Mouse (Mus musculus) spleen, embryonic (tissue): ENCODE data around the gene Morc1.

Experiments
- CTCF ChIA-PET: fragments of 350-600 bp; sonication (Branson Sonifier 250); formaldehyde crosslinking; loops from one replicate; lab custom pipeline; 2022; lab: Charles Lee

Gene Morc1

GRCm38 (mm10) chr16:48474896-48475802 lies 44.1 kb downstream of the Morc1 start:
- CTCF ChIA-PET: no interaction called here

- CTCF ChIA-PET: no interaction called here
Observed at GRCm38 (mm10) chr16:48479266-48479848, 48.3 kb downstream of the Morc1 start.

- CTCF ChIA-PET: no interaction called here
Observed at GRCm38 (mm10) chr16:48516776-48517499, 85.9 kb downstream of the Morc1 start.

- CTCF ChIA-PET: no interaction called here
Observed at GRCm38 (mm10) chr16:48519569-48519968, 88.5 kb downstream of the Morc1 start.

- CTCF ChIA-PET: no interaction called here
Observed at GRCm38 (mm10) chr16:48537108-48537507, 106.1 kb downstream of the Morc1 start.

- CTCF ChIA-PET: no interaction called here
Observed at GRCm38 (mm10) chr16:48562290-48563080, 131.4 kb downstream of the Morc1 start.

GRCm38 (mm10) chr16:48570354-48570753 lies 139.3 kb downstream of the Morc1 start:
- CTCF ChIA-PET: no interaction called here

- CTCF ChIA-PET: no interaction called here
Observed at GRCm38 (mm10) chr16:48574072-48574471, 143.0 kb downstream of the Morc1 start.

- CTCF ChIA-PET: no interaction called here
Observed at GRCm38 (mm10) chr16:48574499-48574898, 143.5 kb downstream of the Morc1 start.

- CTCF ChIA-PET: no interaction called here
Observed at GRCm38 (mm10) chr16:48585369-48585768, 154.3 kb downstream of the Morc1 start.

GRCm38 (mm10) chr16:48594457-48594856 lies 163.4 kb downstream of the Morc1 start:
- CTCF ChIA-PET: interaction anchor here (0.7 kb wide), 1 partner anchor 377 kb away, joined by 3 read pairs; no protein-coding TSS in a partner anchor

GRCm38 (mm10) chr16:48595216-48595615 lies 164.2 kb downstream of the Morc1 start:
- CTCF ChIA-PET: no interaction called here

- CTCF ChIA-PET: no interaction called here
Observed at GRCm38 (mm10) chr16:48603735-48604211, 172.7 kb downstream of the Morc1 start.

- CTCF ChIA-PET: no interaction called here
Observed at GRCm38 (mm10) chr16:48606476-48607038, 175.5 kb downstream of the Morc1 start.

GRCm38 (mm10) chr16:48608224-48608623 lies 177.2 kb downstream of the Morc1 start:
- CTCF ChIA-PET: no interaction called here

GRCm38 (mm10) chr16:48610866-48611265 lies 179.8 kb downstream of the Morc1 start:
- CTCF ChIA-PET: no interaction called here

GRCm38 (mm10) chr16:48611436-48611835 lies 180.4 kb downstream of the Morc1 start:
- CTCF ChIA-PET: no interaction called here

GRCm38 (mm10) chr16:48613783-48614182 lies 182.7 kb downstream of the Morc1 start:
- CTCF ChIA-PET: no interaction called here

- CTCF ChIA-PET: no interaction called here
Observed at GRCm38 (mm10) chr16:48620510-48620909, 189.5 kb downstream of the Morc1 start.

GRCm38 (mm10) chr16:48621019-48621418 lies 190.0 kb downstream of the Morc1 start:
- CTCF ChIA-PET: no interaction called here

GRCm38 (mm10) chr16:48623447-48623846 lies 192.4 kb downstream of the Morc1 start:
- CTCF ChIA-PET: no interaction called here
